Mouse (Mus musculus) CH12.LX (cell line): Measurements from ENCODE around the gene Frat2. TPM values are rescaled to one million over a fixed set of nuclear protein-coding genes. Genes with fewer than 3 reads are reported as not detected.

ENCODE experiments used
- DNase-seq: peaks from one replicate; pipeline ENCODE4 v3.0.0-alpha.2; 2013; ENCODE audit errors: extremely low read depth
- H3K27ac ChIP-seq: 2 replicates; pipeline ENCODE4 v1.5.1; 2012; ENCODE audit warnings: low read depth, mild to moderate bottlenecking, control low read depth, moderate library complexity; ENCODE audit not compliant: insufficient read depth
- H3K27me3 ChIP-seq: replicated peaks from 2 replicates; pipeline ENCODE3; 2012; ENCODE audit warnings: inconsistent platforms
- H3K36me3 ChIP-seq, 2 experiments: replicated peaks in 1 of 2; 2 replicates each; pipeline versions ENCODE3 to v1.6.1; 2012; ENCODE audit warnings: inconsistent platforms in 1 of 2, low read length in 1 of 2, mild to moderate bottlenecking in 1 of 2, mixed read lengths in 1 of 2, moderate library complexity in 1 of 2; ENCODE audit not compliant: control insufficient read depth in 1 of 2, insufficient read depth in 1 of 2
- H3K4me1 ChIP-seq, 2 experiments: 2 replicates each; pipeline ENCODE4 v1.6.1; 2012; ENCODE audit warnings: inconsistent platforms in 1 of 2, moderate library complexity in 1 of 2; ENCODE audit not compliant: insufficient read depth in 2 of 2, control insufficient read depth in 1 of 2
- H3K4me2 ChIP-seq: 2 replicates; pipeline ENCODE4 v1.6.1; 2012; ENCODE audit warnings: low read depth, mild to moderate bottlenecking, control low read depth; ENCODE audit not compliant: poor library complexity, insufficient read depth, severe bottlenecking
- H3K4me3 ChIP-seq, 3 experiments: fragments of 150-350 bp in 1 of 3; sonication (generic) in 1 of 3; replicated peaks in 1 of 3; 2 replicates each; pipeline versions ENCODE3 to v1.5.1; 2011 to 2012; ENCODE audit warnings: low read depth in 2 of 3, low read length in 2 of 3, mild to moderate bottlenecking in 2 of 3, moderate library complexity in 2 of 3, control low read depth in 1 of 3, improper control_type of control experiment in 1 of 3, inconsistent platforms in 1 of 3, mixed read lengths in 1 of 3; ENCODE audit not compliant: poor library complexity in 1 of 3
- H3K79me2 ChIP-seq: replicated peaks from 2 replicates; pipeline ENCODE4 v1.6.1; 2012; ENCODE audit warnings: mild to moderate bottlenecking, moderate library complexity; ENCODE audit not compliant: control insufficient read depth, poor library complexity, insufficient read depth, severe bottlenecking; ENCODE audit errors: extremely low read depth
- H3K9ac ChIP-seq: 2 replicates; pipeline ENCODE4 v1.6.1; 2012; ENCODE audit warnings: low read depth, mild to moderate bottlenecking, control low read depth, moderate library complexity; ENCODE audit not compliant: insufficient read depth
- H3K9me3 ChIP-seq: replicated peaks from 2 replicates; pipeline ENCODE3; 2012; ENCODE audit warnings: low read length, inconsistent platforms, mixed read lengths
- CHD2 ChIP-seq: IDR thresholded peaks from 2 replicates; pipeline ENCODE4 v1.6.1; 2011; ENCODE audit warnings: low read length, improper control_type of control experiment
- CTCF ChIP-seq, 2 experiments: IDR thresholded peaks in 1 of 2; conservative IDR thresholded peaks in 1 of 2; 2 replicates each; pipeline ENCODE4 v1.5.1; 2011 to 2012; ENCODE audit warnings: low read depth in 2 of 2, low read length in 2 of 2, improper control_type of control experiment in 1 of 2, inconsistent platforms in 1 of 2, mild to moderate bottlenecking in 1 of 2, moderate library complexity in 1 of 2
- ELF1 ChIP-seq: IDR thresholded peaks from 2 replicates; pipeline ENCODE4 v1.6.1; 2014; ENCODE audit warnings: low read depth, mild to moderate bottlenecking, inconsistent platforms, low read length, improper control_type of control experiment
- EP300 ChIP-seq: IDR thresholded peaks from 2 replicates; pipeline ENCODE4 v1.6.1; 2011; ENCODE audit warnings: low read length, improper control_type of control experiment
- GABPA ChIP-seq: IDR thresholded peaks from 2 replicates; pipeline ENCODE4 v1.6.1; 2012; ENCODE audit warnings: low read depth, low read length, improper control_type of control experiment, inconsistent platforms; ENCODE audit not compliant: insufficient replicate concordance
- JUN ChIP-seq: IDR thresholded peaks from 2 replicates; pipeline ENCODE4 v1.6.1; 2011; ENCODE audit warnings: low read depth, mild to moderate bottlenecking, low read length, improper control_type of control experiment, moderate library complexity; ENCODE audit not compliant: insufficient read depth
- MAX ChIP-seq: IDR thresholded peaks from 2 replicates; pipeline ENCODE4 v1.6.1; 2011; ENCODE audit warnings: low read length, improper control_type of control experiment
- NELFE ChIP-seq: IDR thresholded peaks from 2 replicates; pipeline ENCODE4 v1.6.1; 2011; ENCODE audit warnings: low read depth, low read length, improper control_type of control experiment
- NRF1 ChIP-seq: IDR thresholded peaks from 2 replicates; pipeline ENCODE4 v1.6.1; 2014; ENCODE audit warnings: low read depth, mild to moderate bottlenecking, inconsistent platforms, low read length, improper control_type of control experiment, moderate library complexity
- PAX5 ChIP-seq: IDR thresholded peaks from 2 replicates; pipeline ENCODE4 v1.6.1; 2012; ENCODE audit warnings: low read length, inconsistent platforms, mixed read lengths
- POLR2AphosphoS2 ChIP-seq: IDR thresholded peaks from 2 replicates; pipeline ENCODE4 v1.6.1; 2011; ENCODE audit warnings: low read depth, low read length, improper control_type of control experiment
- SMC3 ChIP-seq: IDR thresholded peaks from 2 replicates; pipeline ENCODE4 v1.6.1; 2011; ENCODE audit warnings: low read depth, low read length, improper control_type of control experiment
- TCF12 ChIP-seq: IDR thresholded peaks from 2 replicates; pipeline ENCODE4 v1.6.1; 2014; ENCODE audit warnings: low read depth, mild to moderate bottlenecking, inconsistent platforms, low read length, improper control_type of control experiment
- dilution Hi-C: fragments of 300-500 bp; cut with MboI; formaldehyde crosslinking; loops from 2 replicates; pipeline ENCODE4 v1.14.3; 2020; ENCODE audit warnings: low sequenced_read_pairs; ENCODE audit not compliant: extremely low pct_unique_long_range_greater_than_20kb, extremely low pct_ligation_motif_present
- in situ Hi-C: fragments of 300-500 bp; cut with MboI; formaldehyde crosslinking; loops from 3 replicates; pipeline ENCODE4 v1.14.3; 2019; ENCODE audit warnings: low sequenced_read_pairs, low pct_ligation_motif_present, low pct_unique_long_range_greater_than_20kb, mixed read lengths
- polyA plus RNA-seq: library from polyadenylated mRNA; unstranded; fragments of >175 nt; gene quantifications from 2 replicates; pipeline ENCODE4 v1.2.1, GENCODE M21; 2012; ENCODE audit warnings: low read depth; ENCODE audit not compliant: insufficient read length
- total RNA-seq, 2 experiments: library from RNA; depleted of rRNA; stranded (reverse); fragments of 300-350 nt in 1 of 2; fragments of >200 nt in 1 of 2; gene quantifications; 2 replicates each; pipeline ENCODE4 v1.2.3; 2012 to 2014

The Frat2 gene
- total and polyA plus RNA-seq, 3 experiments, result 0.55 to 1.3 (median 1.0) TPM

GRCm38 (mm10) chr19:41895460-41896318 lies 47.8 kb upstream of the Frat2 start, which contains the start of gene Rrp12 (continued):
- no peak for TF ChIP-seq GABPA
- TF ChIP-seq, all 38 proteins: peak for 18

GRCm38 (mm10) chr19:41894959-41895358 lies 47.0 kb upstream of the Frat2 start:
- no peak for TF ChIP-seq EP300
- TF ChIP-seq JUN, result no peak
- no peak for TF ChIP-seq MAX
- no peak for TF ChIP-seq PAX5
- TF ChIP-seq CHD2, result no peak
- TF ChIP-seq SMC3, result no peak
- TF ChIP-seq NRF1, result no peak
- no peak for TF ChIP-seq ELF1
- TF ChIP-seq TCF12, result no peak
- no peak for TF ChIP-seq NELFE
- dilution Hi-C loops (no loop called here), in situ Hi-C loops (loop anchor here (10.0 kb wide), 1 partner anchor 50 kb away; the partner anchor contains the start of gene Frat2)
- H3K9me3 ChIP-seq, result no peaks in the 10 kb centered on the region
- no peak overlapping the region for H3K27ac ChIP-seq
- H3K27me3 ChIP-seq, result no peaks in the 10 kb centered on the region
- peak overlapping the region; percentile 36 for H3K9ac ChIP-seq
- H3K36me3 ChIP-seq, result peaks cover 22 to 37% of the 10 kb centered on the region in 2 experiments
- H3K4me3 ChIP-seq, result peak overlapping the region; percentile 82 to 93 (median 90)
- H3K79me2 ChIP-seq, result peaks cover 19% of the 10 kb centered on the region
- H3K4me1 ChIP-seq, result peaks cover 7 to 27% of the 10 kb centered on the region in 2 experiments
- H3K4me2 ChIP-seq, result peak overlapping the region; percentile 85
- peak; percentile 44 for DNase-seq

GRCm38 (mm10) chr19:41888191-41888590 lies 40.3 kb upstream of the Frat2 start:
- no peaks in the 10 kb centered on the region for H3K4me1 ChIP-seq
- in situ Hi-C loops, result no loop called here
- no peaks in the 10 kb centered on the region for H3K9me3 ChIP-seq
- DNase-seq, result no peak
- no peak overlapping the region for H3K27ac ChIP-seq
- H3K27me3 ChIP-seq, result no peaks in the 10 kb centered on the region
- H3K4me2 ChIP-seq, result no peak overlapping the region
- no peaks in the 10 kb centered on the region for H3K79me2 ChIP-seq
- H3K36me3 ChIP-seq, result peaks cover 79 to 94% of the 10 kb centered on the region in 2 experiments
- no peak overlapping the region for H3K4me3 ChIP-seq
- H3K9ac ChIP-seq, result no peak overlapping the region
- TF ChIP-seq TCF12, result no peak
- no peak for TF ChIP-seq JUN
- TF ChIP-seq POLR2AphosphoS2, result no peak
- no peak for TF ChIP-seq CTCF (conservative IDR thresholded peaks at IDR 0.05 in 1 of 2, IDR thresholded peaks at IDR 0.05 in 1 of 2; ENCODE audit: low read depth in 2 of 2, low read length in 2 of 2)
- dilution Hi-C loops, result no loop called here
